Mouse (Mus musculus) adrenal gland, postnatal 10 days (tissue): ENCODE results near the gene Tm7sf3. TPM values are rescaled to one million over a fixed set of nuclear protein-coding genes. Genes with fewer than 3 reads are reported as not detected.
A peak's percentile ranks its signal among the peaks of the same experiment; 100 is the strongest.
"Not testable (repeated sequence)": the region's sequence is repeated elsewhere in the genome, so short reads cannot be mapped to it uniquely, and the experiment has no call there.

Source experiments
- DNase-seq: peaks from one replicate; pipeline ENCODE4 v3.0.0; 2021; ENCODE audit warnings: mixed read lengths
- total RNA-seq, 2 experiments: library from RNA; stranded (reverse); gene quantifications; 2 replicates each; pipeline ENCODE4 v1.2.3; 2021

The Tm7sf3 gene
- total RNA-seq, 2 experiments from 2014 or later, result 41.9 to 45.0 TPM

DNA sequence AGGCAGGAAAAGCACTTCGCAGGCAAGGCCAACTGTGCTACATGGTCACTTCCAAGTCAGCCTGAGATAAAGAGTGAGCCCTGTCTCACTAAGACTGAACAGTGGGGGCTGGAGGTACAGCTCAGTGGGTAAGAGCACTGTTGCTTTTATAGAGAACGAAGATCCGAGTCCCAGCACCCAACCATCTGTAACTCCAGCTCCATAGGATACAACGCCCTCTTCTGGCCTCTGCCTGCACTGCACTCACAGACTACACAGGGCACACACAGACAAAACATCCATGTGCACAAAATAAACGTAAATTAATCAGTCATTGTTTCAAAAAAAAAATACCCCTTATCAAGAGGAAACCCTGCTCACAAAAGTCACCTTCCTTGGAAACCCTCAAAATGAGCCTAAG, 28.7 kb downstream of the Tm7sf3 start:
- DNase-seq, result no peak

DNA sequence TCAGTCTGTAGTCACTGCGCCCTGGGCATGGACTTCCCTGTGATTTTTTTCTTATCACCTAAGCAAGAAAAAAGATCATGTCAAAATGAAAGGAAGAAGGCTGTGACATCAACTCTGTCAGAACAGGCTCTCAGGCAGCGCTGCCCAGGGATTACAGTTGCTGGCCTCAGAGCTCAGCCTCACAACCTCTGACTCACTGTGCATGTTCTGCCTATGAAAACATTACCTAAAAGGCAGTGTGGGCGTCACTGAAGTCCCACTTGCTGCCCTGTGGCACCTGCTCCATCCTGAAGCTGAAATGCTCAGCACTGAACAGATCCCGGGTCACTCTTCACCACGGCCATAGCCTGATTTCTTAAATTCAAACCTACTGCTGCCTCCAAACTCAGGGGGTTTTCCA, 29.9 kb downstream of the Tm7sf3 start:
- no peak for DNase-seq

DNA sequence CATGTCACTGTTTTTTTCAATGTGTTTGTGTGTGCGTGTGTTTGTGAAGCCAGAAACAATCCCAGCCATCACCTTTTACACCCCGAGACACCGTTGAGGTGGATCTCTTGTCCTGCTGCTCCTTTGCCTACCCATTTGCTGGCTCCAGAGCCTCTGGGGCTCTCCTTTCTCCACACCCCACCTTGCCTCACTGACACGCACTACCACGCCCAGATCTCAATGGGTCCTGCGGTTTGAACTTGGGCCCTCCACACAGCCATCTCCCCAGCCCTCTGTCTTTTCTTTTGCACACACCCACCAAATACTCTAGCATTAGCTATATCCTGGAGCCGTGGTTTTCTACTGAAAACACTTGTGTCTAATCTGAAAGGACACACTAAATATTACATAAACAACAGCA, 30.7 kb downstream of the Tm7sf3 start:
- DNase-seq, result no peak

DNA sequence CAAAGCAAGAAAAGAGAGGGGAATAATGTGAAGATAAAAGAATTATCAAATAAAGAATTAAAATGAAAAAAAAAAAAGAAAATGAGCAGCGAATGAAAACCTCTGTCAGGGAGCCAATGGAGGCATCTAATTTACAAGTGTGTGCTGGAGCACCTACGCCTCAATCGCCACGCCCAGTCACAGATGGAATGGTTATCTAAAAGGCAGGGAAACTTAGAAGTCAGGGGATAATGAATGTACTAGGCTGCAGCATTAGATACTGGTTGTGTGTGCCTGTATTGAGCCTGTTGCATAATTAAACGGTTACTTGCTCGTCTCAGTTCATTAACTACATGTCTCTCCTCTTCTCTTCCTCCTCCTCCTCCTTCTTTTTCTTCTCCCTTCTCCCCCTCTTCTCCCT, 31.2 kb downstream of the Tm7sf3 start:
- DNase-seq, result no peak

DNA sequence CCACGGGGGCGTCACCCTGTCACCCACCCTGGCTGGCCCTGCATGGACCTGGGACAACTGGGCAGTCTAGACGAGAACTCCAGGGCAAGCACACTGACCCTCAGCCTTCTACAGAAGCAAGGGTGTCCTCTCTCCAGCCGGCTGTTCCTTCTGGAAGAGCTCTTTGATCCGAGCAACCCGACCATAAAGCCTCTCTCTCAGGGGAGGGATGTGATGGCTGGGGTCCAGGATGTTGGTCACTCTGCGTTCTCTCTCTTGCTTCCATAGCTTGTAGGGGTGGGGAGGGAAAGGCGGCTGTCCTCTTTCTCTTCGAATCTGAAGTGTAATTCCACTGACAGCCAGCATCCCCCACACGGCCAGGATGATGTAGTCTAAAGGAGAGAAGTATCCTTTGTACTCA, 39.0 kb downstream of the Tm7sf3 start:
- DNase-seq, result peak; percentile 24

DNA sequence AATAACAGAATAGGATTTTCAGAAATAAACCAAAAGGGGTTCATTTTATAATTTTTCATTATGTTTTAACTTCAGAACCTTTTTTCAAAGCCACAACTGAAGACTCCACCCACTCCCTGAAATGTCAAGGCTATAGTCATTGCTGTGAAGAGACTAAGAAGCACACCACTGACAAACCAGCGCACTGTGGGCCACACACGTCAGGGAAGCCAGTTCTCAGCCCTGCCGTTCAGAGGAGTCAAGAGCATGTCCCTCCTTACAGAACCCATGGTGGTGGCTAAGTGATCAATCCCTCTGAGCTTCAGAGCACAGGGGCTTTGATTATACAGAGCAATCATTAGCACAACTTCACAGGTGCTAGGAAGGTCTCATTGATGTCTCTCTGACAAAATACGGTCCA, 40.0 kb downstream of the Tm7sf3 start:
- peak; percentile 44 for DNase-seq

GRCm38 (mm10) chr6:146585134-146585533, 57.5 kb downstream of the Tm7sf3 start:
- no peak for DNase-seq

DNA sequence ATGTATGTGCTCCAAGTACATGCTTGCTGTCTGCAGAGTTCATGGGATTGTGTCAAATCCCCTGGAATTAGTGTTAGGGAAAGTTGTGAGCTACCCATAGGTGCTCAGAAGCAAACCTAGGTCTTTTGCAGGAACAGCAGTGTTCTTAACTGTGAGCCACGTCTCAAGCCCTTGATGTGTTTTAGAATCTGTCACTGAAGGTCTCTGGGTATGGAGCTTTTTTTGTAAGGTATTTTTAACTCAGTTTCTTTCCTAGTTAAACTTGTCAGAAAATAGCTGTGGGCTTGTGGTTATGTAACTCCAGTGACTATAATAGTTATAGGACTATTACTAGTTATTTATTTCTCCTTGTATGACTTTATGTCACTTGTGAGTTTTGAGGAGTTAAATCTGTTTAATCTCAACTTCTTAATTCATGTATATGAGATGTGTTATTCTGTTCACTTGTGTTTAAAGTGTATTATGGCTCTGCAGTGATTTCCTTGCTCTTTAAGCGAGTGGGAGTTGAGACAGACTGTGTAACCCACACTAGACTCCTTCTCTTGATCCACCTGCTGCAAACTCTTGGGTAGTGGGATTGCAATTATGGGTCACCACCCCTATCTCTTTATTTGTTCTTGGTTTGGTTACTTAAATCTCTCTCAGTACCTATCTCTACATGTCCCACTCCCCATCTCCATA, 59.1 kb downstream of the Tm7sf3 start:
- DNase-seq, result no peak

DNA sequence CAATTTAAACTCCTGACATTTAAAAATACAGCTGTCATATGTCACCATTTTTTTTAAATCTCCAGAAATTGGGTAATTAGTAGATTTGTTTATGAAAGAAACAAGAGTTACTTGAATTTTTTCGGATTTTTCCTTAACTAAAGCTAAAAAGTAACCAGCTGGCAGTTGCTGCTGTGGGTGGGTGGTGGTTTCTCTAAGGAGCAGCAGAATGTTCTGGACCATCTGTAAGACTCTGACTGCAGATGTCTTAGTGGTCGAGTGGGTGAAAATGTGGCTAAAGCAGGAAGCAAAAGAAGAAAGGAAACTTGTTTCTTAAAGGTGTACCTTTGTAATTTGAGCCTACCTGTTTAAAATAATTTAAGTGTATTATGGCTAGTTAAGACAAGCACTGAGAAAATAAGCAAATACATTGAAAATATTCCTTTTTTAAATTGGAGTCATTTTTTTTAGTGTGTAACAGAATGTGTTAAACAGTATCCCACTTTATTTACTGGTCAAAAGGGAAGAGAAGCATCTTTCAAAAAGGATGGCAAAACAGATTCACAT, 62.2 kb downstream of the Tm7sf3 start:
- DNase-seq, result no peak

- peak; percentile 33 for DNase-seq
These were observed 64.0 kb downstream of the Tm7sf3 start for GRCm38 (mm10) chr6:146578586-146578985.

DNA sequence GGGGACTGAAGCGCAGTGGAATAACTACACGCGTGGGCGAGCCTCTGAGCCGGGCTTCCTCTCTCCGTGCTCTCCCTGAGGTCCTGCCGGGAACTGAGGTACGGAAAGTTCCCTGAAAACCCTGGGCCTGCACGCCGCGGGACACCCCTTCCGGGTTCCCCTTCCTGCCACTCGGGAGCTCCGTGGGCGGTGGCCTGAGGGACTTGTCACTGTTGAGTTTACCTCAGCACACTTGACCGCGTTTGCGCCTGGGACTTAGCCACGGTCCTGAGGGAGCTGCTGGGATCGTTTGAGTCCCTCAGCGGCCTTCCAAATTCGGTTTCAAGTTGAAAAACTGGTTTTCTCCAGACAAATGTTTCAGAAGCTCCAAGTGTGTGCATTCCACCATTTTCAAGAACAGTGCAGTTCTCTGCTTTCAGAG, 64.5 kb downstream of the Tm7sf3 start:
- peak; percentile 82 for DNase-seq

GRCm38 (mm10) chr6:146577310-146578109, 65.1 kb downstream of the Tm7sf3 start, which contains the start of gene Ints13:
Ints13 (minus strand) TSS chr6:146577835.
- peak; percentile 98 for DNase-seq

DNA sequence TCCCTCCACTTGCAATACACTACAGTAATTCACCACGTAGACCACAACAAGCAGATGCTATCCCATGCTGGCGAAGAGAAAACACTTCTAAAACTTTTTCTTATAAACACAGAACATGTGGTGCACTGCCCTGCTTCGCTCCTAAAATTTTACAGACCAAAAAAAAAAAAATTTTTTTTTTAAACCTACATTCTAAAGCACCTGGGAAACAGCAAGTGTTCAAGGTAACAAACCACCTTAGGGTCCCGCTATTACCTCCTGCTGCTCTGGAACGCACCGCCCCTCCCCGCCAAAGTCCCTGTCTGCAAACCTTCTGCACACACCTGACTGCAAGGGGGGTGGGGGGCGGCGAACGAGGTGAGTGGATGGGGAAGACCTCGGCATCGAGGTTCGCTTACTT, 65.7 kb downstream of the Tm7sf3 start, which contains the start of gene Fgfr1op2:
Fgfr1op2 (plus strand) TSS at position 301 of the 400 bp plus-strand sequence.
- no peak for DNase-seq

DNA sequence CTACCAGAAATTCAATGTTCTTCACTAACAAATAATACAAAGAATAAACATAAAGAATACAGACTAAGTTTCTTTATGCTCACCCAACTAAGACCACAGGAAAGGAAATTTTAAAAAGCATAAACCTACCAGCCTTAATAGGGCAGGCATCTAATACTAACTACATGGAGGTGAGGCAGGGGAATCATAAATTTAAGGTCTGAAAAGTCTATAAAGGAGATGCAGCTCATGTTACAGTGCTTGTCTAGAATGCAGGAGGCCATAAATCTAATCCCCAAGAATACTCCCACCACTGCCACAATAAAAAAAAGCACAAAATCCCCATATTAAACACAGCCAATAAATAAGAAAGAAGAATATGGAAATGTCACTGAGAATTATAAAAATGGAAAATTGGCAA, 70.6 kb downstream of the Tm7sf3 start:
- no peak for DNase-seq

- DNase-seq, result not testable (repeated sequence)
These were observed 80.2 kb downstream of the Tm7sf3 start for GRCm38 (mm10) chr6:146562461-146562860.

Other genes with a start within 250 kb of the Tm7sf3 start
- 100 to 1,000 TPM in 1 of 2 experiments, 10 to 100 TPM in 1; 71.8 to 105 TPM for gene Itpr2, start 140.6 kb downstream of the Tm7sf3 start, total RNA-seq
- gene Fgfr1op2, start 65.6 kb downstream of the Tm7sf3 start, total RNA-seq, result 10 to 100 TPM; 80.4 to 81.7 TPM
- 10 to 100 TPM; 33.7 to 37.9 TPM for gene Ints13, start 65.0 kb downstream of the Tm7sf3 start, total RNA-seq
- gene Med21, start 277 bp downstream of the Tm7sf3 start, total RNA-seq, result 10 to 100 TPM; 55.1 to 59.5 TPM
- 10 to 100 TPM; 13.3 to 17.6 TPM for gene Stk38l, start 82.2 kb upstream of the Tm7sf3 start, total RNA-seq
- 1 to 10 TPM; 1.3 to 3.4 TPM for gene Arntl2, start 153.2 kb upstream of the Tm7sf3 start, total RNA-seq
- gene Smco2, start 207.3 kb upstream of the Tm7sf3 start, total RNA-seq, result not detected
- 10 to 100 TPM; 89.2 to 94.4 TPM for gene Ppfibp1, start 245.7 kb upstream of the Tm7sf3 start, total RNA-seq